Mouse (Mus musculus) neural tube, embryonic 12.5 days (tissue): ENCODE results near the gene Iqgap2. TPM values are rescaled to one million over a fixed set of nuclear protein-coding genes. Genes with fewer than 3 reads are reported as not detected.

ENCODE experiments used
- ATAC-seq: fragments of 200-750 bp; cut with Nextera tagmentation; 2 replicates; pipeline ENCODE4 v1.8.0; 2017; ENCODE audit warnings: low read depth, mild to moderate bottlenecking, moderate TSS enrichment, moderate library complexity; ENCODE audit not compliant: low FRiP score
- H3K27ac ChIP-seq: fragments of 300-500 bp; sonication (generic); 2 replicates; pipeline ENCODE4 v1.5.1; 2016
- H3K27me3 ChIP-seq: fragments of 300-500 bp; sonication (generic); replicated peaks from 2 replicates; pipeline ENCODE4 v1.6.1; 2016; ENCODE audit warnings: mild to moderate bottlenecking
- H3K36me3 ChIP-seq: fragments of 300-500 bp; sonication (generic); 2 replicates; pipeline ENCODE4 v1.6.1; 2016; ENCODE audit warnings: mild to moderate bottlenecking
- H3K4me1 ChIP-seq: fragments of 300-500 bp; sonication (generic); 2 replicates; pipeline ENCODE4 v1.6.1; 2016
- H3K4me2 ChIP-seq: fragments of 300-500 bp; sonication (generic); replicated peaks from 2 replicates; pipeline ENCODE4 v1.6.1; 2016; ENCODE audit warnings: mild to moderate bottlenecking
- H3K4me3 ChIP-seq: fragments of 300-500 bp; sonication (generic); 2 replicates; pipeline ENCODE4 v1.5.1; 2016
- H3K9ac ChIP-seq: fragments of 300-500 bp; sonication (generic); 2 replicates; pipeline ENCODE4 v1.6.1; 2016; ENCODE audit warnings: mild to moderate bottlenecking
- H3K9me3 ChIP-seq: fragments of 300-500 bp; sonication (generic); 2 replicates; pipeline ENCODE4 v1.6.1; 2016; ENCODE audit warnings: mild to moderate bottlenecking
- WGBS: fragments of 180-500 bp; shearing (Covaris S2); methylation state at CpG from one replicate; pipeline ENCODE4 v1.1.7; 2016; 5-methylcytosine and 5-hydroxymethylcytosine counted together
- polyA plus RNA-seq: library from polyadenylated mRNA; unstranded; fragments of >200 nt; fragmentation: Nextera tagmentation; extraction: Ambion mirVana; gene quantifications from 2 replicates; pipeline ENCODE4 v1.2.1, GENCODE M21; 2016

Gene Iqgap2
- polyA plus RNA-seq, 1 experiment from 2014 or later = 9.5 TPM

GRCm38 (mm10) chr13:95813643-95814042 is 78.1 kb downstream of the Iqgap2 start:
- 92% methylated on average over 3 of the region's 3 CpGs for WGBS
- ATAC-seq = no peak
- Histone ChIP-seq H3K36me3 (no peaks in the 10 kb centered on the region), H3K4me2 (no peak overlapping the region), H3K27me3 (no peaks in the 10 kb centered on the region), H3K9ac (no peak overlapping the region), H3K4me1 (no peaks in the 10 kb centered on the region), H3K9me3 (no peaks in the 10 kb centered on the region), H3K27ac (no peak overlapping the region), H3K4me3 (no peak overlapping the region)

- Histone ChIP-seq H3K9me3 (no peaks in the 10 kb centered on the region), H3K27ac (no peak overlapping the region), H3K27me3 (no peaks in the 10 kb centered on the region), H3K36me3 (no peaks in the 10 kb centered on the region), H3K9ac (no peak overlapping the region), H3K4me1 (peaks cover 15% of the 10 kb centered on the region), H3K4me3 (no peak overlapping the region), H3K4me2 (no peak overlapping the region)
- WGBS = 83% methylated on average over 2 of the region's 2 CpGs
- no peak for ATAC-seq
These were observed 80.9 kb downstream of the Iqgap2 start for GRCm38 (mm10) chr13:95810796-95811195.

GRCm38 (mm10) chr13:95807106-95807750 is 84.5 kb downstream of the Iqgap2 start:
- H3K4me3 ChIP-seq = no peak overlapping the region
- 14% methylated on average over 5 of the region's 5 CpGs for WGBS
- H3K4me2 ChIP-seq = no peak overlapping the region

GRCm38 (mm10) chr13:95805469-95806166 is 86.1 kb downstream of the Iqgap2 start:
- no peaks in the 10 kb centered on the region for H3K36me3 ChIP-seq
- no peaks in the 10 kb centered on the region for H3K9me3 ChIP-seq
- H3K27ac ChIP-seq = no peak overlapping the region
- ATAC-seq = no peak; the same call in 1 of the 2 replicates
- H3K4me2 ChIP-seq = no peak overlapping the region
- H3K4me1 ChIP-seq = peaks cover 19% of the 10 kb centered on the region
- H3K4me3 ChIP-seq = no peak overlapping the region
- H3K9ac ChIP-seq = no peak overlapping the region
- no peaks in the 10 kb centered on the region for H3K27me3 ChIP-seq
- 60% methylated on average over 13 of the region's 13 CpGs for WGBS

More at GRCm38 (mm10) chr13:95807106-95807750, 84.5 kb downstream of the Iqgap2 start:
- H3K27ac ChIP-seq = no peak overlapping the region
- no peaks in the 10 kb centered on the region for H3K36me3 ChIP-seq
- no peaks in the 10 kb centered on the region for H3K27me3 ChIP-seq
- ATAC-seq = peak; percentile 89
- no peaks in the 10 kb centered on the region for H3K9me3 ChIP-seq
- peaks cover 19% of the 10 kb centered on the region for H3K4me1 ChIP-seq
- no peak overlapping the region for H3K9ac ChIP-seq

- WGBS = 88% methylated on average over 6 of the region's 6 CpGs
- H3K27ac ChIP-seq = no peak overlapping the region
- no peaks in the 10 kb centered on the region for H3K27me3 ChIP-seq
- H3K4me3 ChIP-seq = no peak overlapping the region
- H3K9ac ChIP-seq = no peak overlapping the region
- no peaks in the 10 kb centered on the region for H3K36me3 ChIP-seq
- H3K4me2 ChIP-seq = no peak overlapping the region
- ATAC-seq = no peak
- H3K4me1 ChIP-seq = peaks cover 19% of the 10 kb centered on the region
- no peaks in the 10 kb centered on the region for H3K9me3 ChIP-seq
These were observed 87.6 kb downstream of the Iqgap2 start for GRCm38 (mm10) chr13:95804113-95804512.

- H3K9ac ChIP-seq = no peak overlapping the region
- no peaks in the 10 kb centered on the region for H3K27me3 ChIP-seq
- H3K4me2 ChIP-seq = no peak overlapping the region
- WGBS = 84% methylated on average over 9 of the region's 9 CpGs
- no peaks in the 10 kb centered on the region for H3K36me3 ChIP-seq
- no peak overlapping the region for H3K27ac ChIP-seq
- no peak overlapping the region for H3K4me3 ChIP-seq
- no peaks in the 10 kb centered on the region for H3K9me3 ChIP-seq
- peaks cover 5% of the 10 kb centered on the region; the same call in 1 of the 2 replicates for H3K4me1 ChIP-seq
- no peak for ATAC-seq
These were observed 90.8 kb downstream of the Iqgap2 start for GRCm38 (mm10) chr13:95800925-95801324.

GRCm38 (mm10) chr13:95799322-95799721 is 92.4 kb downstream of the Iqgap2 start:
- Histone ChIP-seq H3K4me3 (no peak overlapping the region), H3K27me3 (no peaks in the 10 kb centered on the region), H3K9ac (no peak overlapping the region), H3K27ac (no peak overlapping the region), H3K4me1 (no peaks in the 10 kb centered on the region; the same call in 1 of the 2 replicates), H3K36me3 (no peaks in the 10 kb centered on the region), H3K9me3 (no peaks in the 10 kb centered on the region), H3K4me2 (no peak overlapping the region)
- WGBS = 92% methylated on average over 4 of the region's 4 CpGs
- ATAC-seq = no peak

GRCm38 (mm10) chr13:95798721-95799120 is 93.0 kb downstream of the Iqgap2 start:
- H3K27ac ChIP-seq = no peak overlapping the region
- no peak overlapping the region for H3K4me2 ChIP-seq
- no peaks in the 10 kb centered on the region; the same call in 1 of the 2 replicates for H3K4me1 ChIP-seq
- 75% methylated on average over 6 of the region's 6 CpGs for WGBS
- H3K9me3 ChIP-seq = no peaks in the 10 kb centered on the region
- H3K27me3 ChIP-seq = no peaks in the 10 kb centered on the region
- H3K4me3 ChIP-seq = no peak overlapping the region
- H3K9ac ChIP-seq = no peak overlapping the region
- no peak for ATAC-seq
- no peaks in the 10 kb centered on the region for H3K36me3 ChIP-seq

- no peak overlapping the region for H3K4me2 ChIP-seq
- no peaks in the 10 kb centered on the region for H3K36me3 ChIP-seq
- H3K4me1 ChIP-seq = no peaks in the 10 kb centered on the region; the same call in 1 of the 2 replicates
- no peaks in the 10 kb centered on the region for H3K9me3 ChIP-seq
- WGBS = 98% methylated on average over 2 of the region's 2 CpGs
- no peaks in the 10 kb centered on the region for H3K27me3 ChIP-seq
- no peak overlapping the region for H3K27ac ChIP-seq
- no peak overlapping the region for H3K9ac ChIP-seq
- ATAC-seq = no peak
- no peak overlapping the region for H3K4me3 ChIP-seq
These were observed 94.2 kb downstream of the Iqgap2 start for GRCm38 (mm10) chr13:95797530-95797929.

- Histone ChIP-seq H3K4me1 (no peaks in the 10 kb centered on the region), H3K27me3 (no peaks in the 10 kb centered on the region), H3K9me3 (no peaks in the 10 kb centered on the region), H3K4me2 (no peak overlapping the region), H3K36me3 (no peaks in the 10 kb centered on the region), H3K9ac (no peak overlapping the region), H3K27ac (no peak overlapping the region), H3K4me3 (no peak overlapping the region)
- no peak for ATAC-seq
- 53% methylated on average over 8 of the region's 8 CpGs for whole genome bisulfite sequencing
These were observed 97.4 kb downstream of the Iqgap2 start for GRCm38 (mm10) chr13:95794346-95794745.

- Histone ChIP-seq H3K27ac (no peak overlapping the region), H3K9ac (no peak overlapping the region), H3K4me3 (no peak overlapping the region), H3K4me2 (no peak overlapping the region), H3K4me1 (no peaks in the 10 kb centered on the region), H3K36me3 (no peaks in the 10 kb centered on the region), H3K9me3 (no peaks in the 10 kb centered on the region), H3K27me3 (no peaks in the 10 kb centered on the region)
- no peak for ATAC-seq
- WGBS = 72% methylated on average over 6 of the region's 6 CpGs
These were observed 100.8 kb downstream of the Iqgap2 start for GRCm38 (mm10) chr13:95790883-95791282.

GRCm38 (mm10) chr13:95788631-95789376 is 102.9 kb downstream of the Iqgap2 start:
- Histone ChIP-seq H3K4me2 (no peak overlapping the region), H3K9me3 (no peaks in the 10 kb centered on the region), H3K9ac (no peak overlapping the region), H3K4me3 (no peak overlapping the region), H3K27ac (no peak overlapping the region), H3K27me3 (no peaks in the 10 kb centered on the region), H3K4me1 (no peaks in the 10 kb centered on the region), H3K36me3 (no peaks in the 10 kb centered on the region)
- WGBS = 84% methylated on average over 10 of the region's 10 CpGs
- ATAC-seq = no peak
